Mouse (Mus musculus) subcutaneous adipose tissue, adult 2 months (tissue): ENCODE measurements around the gene Vmn1r184. TPM values are rescaled to one million over a fixed set of nuclear protein-coding genes. Genes with fewer than 3 reads are reported as not detected.

Experiments
- polyA plus RNA-seq: library from polyadenylated mRNA; depleted of rRNA; stranded (reverse); fragments of >200 nt; gene quantifications from 2 replicates; pipeline ENCODE4 v1.2.3, GENCODE M21; 2012; ENCODE audit warnings: low replicate concordance; rRNA removed

The Vmn1r184 gene
- polyA plus RNA-seq: not detected in 2 replicates

GRCm38 (mm10) chr7:26260034-26260433 is at the start of gene Vmn1r184:
Vmn1r184 (plus strand) TSS chr7:26260334.

GRCm38 (mm10) chr7:26306926-26307325 is 46.8 kb downstream of the Vmn1r184 start, which contains the start of gene Cyp2a4:
Cyp2a4 (plus strand) TSS chr7:26307169.

Other genes with a start within 250 kb of the Vmn1r184 start
- gene Cyp2b13, start 198.8 kb upstream of the Vmn1r184 start, polyA plus RNA-seq: 0.06 and 0.12 TPM in 2 replicates
- gene Cyp2b9, start 86.9 kb upstream of the Vmn1r184 start, polyA plus RNA-seq: 0.13 and 0.18 TPM in 2 replicates
- gene Cyp2a4, start 46.8 kb downstream of the Vmn1r184 start, polyA plus RNA-seq: 0.15 TPM in 1 of 2 replicates, not detected in the other
- not detected in 2 replicates for gene Nlrp9c, start 143.4 kb downstream of the Vmn1r184 start, polyA plus RNA-seq
- not detected in 2 replicates for gene Nlrp4a, start 174.8 kb downstream of the Vmn1r184 start, polyA plus RNA-seq